Mouse (Mus musculus) intestine, embryonic 14.5 days (tissue): ENCODE results near the gene Mettl11b. TPM values are rescaled to one million over a fixed set of nuclear protein-coding genes. Genes with fewer than 3 reads are reported as not detected.
"Not testable (repeated sequence)": the region's sequence is repeated elsewhere in the genome, so short reads cannot be mapped to it uniquely, and the experiment has no call there.

Source experiments
- ATAC-seq: fragments of 200-750 bp; cut with Nextera tagmentation; replicated peaks from 2 replicates; pipeline ENCODE4 v1.8.0; 2017; ENCODE audit warnings: low read depth, moderate number of reproducible peaks, moderate TSS enrichment, moderate library complexity; ENCODE audit not compliant: low FRiP score, low TSS enrichment
- DNase-seq: peaks from one replicate; pipeline ENCODE4 v3.0.0-alpha.2; 2018; ENCODE audit warnings: low spot score
- H3K27ac ChIP-seq: fragments of 300-500 bp; sonication (generic); 2 replicates; pipeline ENCODE4 v1.5.1; 2014; ENCODE audit warnings: low read depth, mild to moderate bottlenecking, control low read depth
- H3K27me3 ChIP-seq: fragments of 300-500 bp; sonication (generic); replicated peaks from 2 replicates; pipeline ENCODE4 v1.6.1; 2014; ENCODE audit warnings: low read length, control low read depth; ENCODE audit not compliant: control insufficient read depth, insufficient read depth
- H3K36me3 ChIP-seq: fragments of 300-500 bp; sonication (generic); 2 replicates; pipeline ENCODE4 v1.6.1; 2014; ENCODE audit warnings: low read length, control low read depth; ENCODE audit not compliant: control insufficient read depth, insufficient read depth
- H3K4me1 ChIP-seq: fragments of 300-500 bp; sonication (generic); replicated peaks from 2 replicates; pipeline ENCODE4 v1.6.1; 2014; ENCODE audit warnings: low read length, control low read depth, mixed read lengths; ENCODE audit not compliant: control insufficient read depth, insufficient read depth
- H3K4me2 ChIP-seq: fragments of 300-500 bp; sonication (generic); 2 replicates; pipeline ENCODE4 v1.6.1; 2014; ENCODE audit warnings: low read length
- H3K4me3 ChIP-seq: fragments of 300-500 bp; sonication (generic); 2 replicates; pipeline ENCODE4 v1.5.1; 2014; ENCODE audit warnings: low read depth, low read length, control low read depth, mixed read lengths
- H3K9ac ChIP-seq: fragments of 300-500 bp; sonication (generic); 2 replicates; pipeline ENCODE4 v1.6.1; 2014; ENCODE audit warnings: mild to moderate bottlenecking, low read length
- H3K9me3 ChIP-seq: fragments of 300-500 bp; sonication (generic); 2 replicates; pipeline ENCODE4 v1.6.1; 2016; ENCODE audit warnings: low read length, control low read depth; ENCODE audit not compliant: control insufficient read depth
- WGBS: fragments of 180-500 bp; shearing (Covaris S2); extraction: QIAGEN DNeasy Blood & Tissue Kit; methylation state at CpG from one replicate; pipeline ENCODE4 v1.1.7; 2014; 5-methylcytosine and 5-hydroxymethylcytosine counted together
- polyA plus RNA-seq: library from polyadenylated mRNA; unstranded; fragments of >200 nt; fragmentation: Nextera tagmentation; extraction: Ambion mirVana; gene quantifications from 2 replicates; pipeline ENCODE4 v1.2.1, GENCODE M21; 2014

Gene Mettl11b
- not detected in 2 replicates for polyA plus RNA-seq

DNA sequence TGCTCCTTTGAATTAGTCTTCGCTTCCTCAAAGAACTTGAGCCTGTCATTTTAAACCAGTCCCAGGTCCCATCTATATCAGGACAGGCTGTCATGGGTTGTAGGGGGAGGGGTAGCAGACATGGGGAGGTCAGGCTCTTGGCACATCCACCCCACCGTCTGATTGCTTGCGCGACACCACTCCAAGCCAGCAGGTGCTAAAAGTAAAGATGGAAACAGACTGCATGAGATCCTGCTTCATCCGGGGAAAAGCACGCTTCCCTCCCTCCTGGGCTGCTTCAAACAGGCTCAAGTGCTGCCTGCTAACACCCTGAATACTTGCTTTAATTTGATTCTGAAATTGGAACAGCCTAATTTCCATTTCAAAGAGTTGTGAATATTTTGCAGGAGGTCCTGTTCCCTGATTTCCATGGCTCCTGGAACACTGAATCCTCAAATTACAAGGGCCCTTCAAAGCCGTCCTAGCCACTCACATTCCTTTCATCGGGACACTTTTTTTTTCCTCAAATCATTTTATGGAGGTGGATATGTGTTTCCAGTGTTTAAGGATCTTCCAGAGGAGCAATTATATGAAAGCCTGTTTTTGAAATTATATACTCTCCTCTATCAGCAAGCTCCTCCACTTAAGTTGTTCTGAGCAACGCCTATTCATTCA, at the start of gene Mettl11b:
Gene Mettl11b, minus strand, starts transcription at position 127 of the 654 bp plus-strand sequence.
- Histone ChIP-seq H3K4me3 (no peak within 1 kb of the TSS), H3K4me1 (no peaks in the 10 kb centered on the region), H3K27me3 (no peaks in the 10 kb centered on the region), H3K4me2 (no peak within 1 kb of the TSS), H3K36me3 (no peaks in the 10 kb centered on the region), H3K9ac (no peak within 1 kb of the TSS), H3K9me3 (no peaks in the 10 kb centered on the region), H3K27ac (no peak within 1 kb of the TSS)
- 64% methylated on average over 9 of the region's 9 CpGs for WGBS
- DNase-seq (no peak), ATAC-seq (no peak)

DNA sequence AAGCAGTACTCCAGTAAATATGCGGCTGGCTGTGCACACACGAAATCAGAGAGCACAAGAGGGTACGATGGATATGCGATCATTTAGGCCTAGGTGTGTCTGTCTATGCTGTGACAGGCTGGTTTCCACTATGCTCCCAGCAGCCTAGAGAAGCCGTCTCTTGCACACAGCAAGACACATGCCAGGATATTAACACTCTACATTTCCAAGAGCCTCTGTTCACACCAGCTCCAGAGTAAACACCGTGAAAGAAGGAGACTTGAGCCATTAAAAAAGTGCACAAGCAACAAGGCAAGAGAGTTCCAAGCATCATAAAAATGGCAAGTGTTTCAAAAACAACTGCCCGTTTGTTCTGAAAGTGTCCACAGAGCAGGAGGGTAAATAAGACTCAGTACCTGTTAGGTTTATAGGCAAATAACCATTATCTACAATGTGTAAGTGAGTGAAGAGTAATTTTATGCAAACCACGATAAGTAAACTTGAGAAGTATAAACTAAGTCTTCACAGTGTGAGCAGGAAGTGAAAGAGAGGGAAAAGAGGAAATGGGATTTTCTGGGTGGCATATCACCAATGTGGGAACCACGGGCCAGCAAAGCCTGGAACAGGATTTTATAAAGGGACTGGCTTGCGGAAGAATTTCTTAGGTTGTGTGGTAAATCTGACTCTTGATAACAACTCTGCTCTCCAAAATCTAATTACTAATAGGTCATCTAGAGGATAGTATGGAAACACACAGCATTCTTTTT, 32.6 kb upstream of the Mettl11b start:
- Histone ChIP-seq H3K27me3 (no peaks in the 10 kb centered on the region), H3K9ac (no peak overlapping the region), H3K4me3 (no peak overlapping the region), H3K9me3 (no peaks in the 10 kb centered on the region), H3K36me3 (no peaks in the 10 kb centered on the region), H3K27ac (no peak overlapping the region), H3K4me1 (no peaks in the 10 kb centered on the region), H3K4me2 (no peak overlapping the region)
- DNase-seq (no peak), ATAC-seq (no peak)
- WGBS, result 64% methylated on average over 10 of the region's 10 CpGs

DNA sequence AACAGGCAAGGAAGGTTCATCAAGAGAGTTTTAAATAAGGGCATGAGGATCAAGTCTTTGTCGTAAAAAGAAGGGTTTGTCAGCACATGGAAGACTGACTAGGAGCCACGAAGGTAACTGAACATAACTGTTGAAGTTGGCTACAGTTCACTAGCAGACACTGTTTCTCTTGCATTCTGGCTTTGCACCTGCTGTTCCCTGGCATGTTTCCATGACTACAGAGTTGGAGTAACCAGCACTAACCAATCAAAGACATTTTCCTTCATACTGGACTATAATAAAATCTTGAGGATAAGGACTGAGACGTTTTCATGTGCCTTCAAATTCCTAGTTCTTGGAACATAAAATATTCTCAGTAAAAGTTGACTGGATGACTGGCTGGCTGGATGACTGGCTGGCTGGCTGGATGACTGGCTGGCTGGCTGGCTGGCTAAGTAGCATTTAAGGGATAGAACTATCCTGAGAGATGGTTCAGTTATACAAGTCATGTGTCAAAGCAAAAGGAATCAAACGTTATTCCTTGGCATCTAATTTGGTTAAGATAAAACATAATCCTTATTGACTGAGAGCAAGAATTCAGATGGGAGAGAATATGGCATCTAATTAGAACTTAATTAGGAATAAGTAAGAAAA, 26.4 kb upstream of the Mettl11b start:
- no peaks in the 10 kb centered on the region for H3K9me3 ChIP-seq
- DNase-seq (no peak), ATAC-seq (no peak)
- H3K36me3 ChIP-seq, result no peaks in the 10 kb centered on the region
- WGBS, result 68% methylated on average over 4 of the region's 4 CpGs
- no peak overlapping the region for H3K27ac ChIP-seq
- no peak overlapping the region for H3K4me3 ChIP-seq
- no peaks in the 10 kb centered on the region for H3K27me3 ChIP-seq
- no peak overlapping the region for H3K9ac ChIP-seq
- H3K4me2 ChIP-seq, result no peak overlapping the region
- no peaks in the 10 kb centered on the region for H3K4me1 ChIP-seq

DNA sequence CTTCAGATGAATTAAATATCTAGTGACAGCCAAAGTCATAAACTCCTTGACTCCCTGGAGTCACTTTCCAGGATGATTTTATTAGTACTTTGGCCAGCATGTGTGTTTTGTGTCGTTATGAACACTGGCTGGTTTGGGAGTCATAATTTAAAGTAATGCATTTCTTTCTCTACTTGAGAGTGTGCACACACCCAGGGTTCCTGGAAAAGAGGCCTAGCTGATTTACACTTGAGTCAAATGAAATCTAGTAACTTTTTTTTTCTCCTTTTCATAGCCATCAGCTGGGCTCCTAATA, 12.2 kb upstream of the Mettl11b start:
- DNase-seq, result no peak
- no peaks in the 10 kb centered on the region for H3K9me3 ChIP-seq
- no peaks in the 10 kb centered on the region for H3K36me3 ChIP-seq
- no peak overlapping the region for H3K4me3 ChIP-seq
- WGBS, result 54% methylated on average over 1 of the region's 1 CpGs
- H3K27me3 ChIP-seq, result no peaks in the 10 kb centered on the region
- ATAC-seq, result no peak
- no peak overlapping the region for H3K27ac ChIP-seq
- no peaks in the 10 kb centered on the region for H3K4me1 ChIP-seq
- no peak overlapping the region for H3K9ac ChIP-seq
- no peak overlapping the region for H3K4me2 ChIP-seq

DNA sequence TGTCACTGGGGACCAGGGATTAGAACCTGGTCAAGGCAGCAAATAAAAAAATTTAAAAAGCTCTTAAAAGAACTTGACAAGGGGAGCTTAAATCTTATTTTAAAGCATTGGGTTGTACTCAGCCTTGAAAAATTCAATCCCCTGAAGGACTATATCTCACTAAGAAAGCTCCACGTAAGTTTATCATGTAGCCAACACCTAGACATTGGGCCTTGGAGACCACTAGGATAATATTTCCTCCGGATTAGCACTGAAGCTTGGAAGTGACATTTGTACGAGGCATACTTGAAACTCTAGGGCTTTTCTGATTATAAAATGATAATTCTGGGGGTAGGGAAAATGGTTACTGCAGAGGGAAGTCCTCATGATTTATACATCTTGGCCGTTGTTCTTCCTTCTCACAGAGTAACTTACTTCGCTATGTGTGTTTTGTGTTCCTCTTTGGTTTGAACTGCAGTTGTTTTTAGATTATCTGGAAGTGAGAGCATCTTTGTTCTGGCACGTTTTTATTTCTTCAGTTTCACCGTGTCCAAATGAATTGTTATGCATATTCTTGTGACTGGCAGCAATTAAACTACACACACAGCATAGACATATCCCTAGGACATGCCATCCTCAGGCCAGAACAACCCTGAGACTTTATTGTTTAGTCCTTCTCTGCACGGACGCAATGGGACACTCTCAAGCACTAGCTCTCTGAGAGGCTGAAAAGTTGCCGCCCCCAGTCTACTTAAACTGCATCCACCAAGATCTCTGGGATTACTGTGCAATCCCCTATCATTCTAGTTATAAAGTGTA, 11.6 kb upstream of the Mettl11b start:
- no peaks in the 10 kb centered on the region for H3K36me3 ChIP-seq
- DNase-seq (no peak), ATAC-seq (no peak)
- no peaks in the 10 kb centered on the region for H3K9me3 ChIP-seq
- H3K4me2 ChIP-seq, result no peak overlapping the region
- no peak overlapping the region for H3K27ac ChIP-seq
- H3K4me1 ChIP-seq, result no peaks in the 10 kb centered on the region
- H3K4me3 ChIP-seq, result no peak overlapping the region
- 81% methylated on average over 10 of the region's 10 CpGs for WGBS
- H3K9ac ChIP-seq, result no peak overlapping the region
- no peaks in the 10 kb centered on the region for H3K27me3 ChIP-seq

DNA sequence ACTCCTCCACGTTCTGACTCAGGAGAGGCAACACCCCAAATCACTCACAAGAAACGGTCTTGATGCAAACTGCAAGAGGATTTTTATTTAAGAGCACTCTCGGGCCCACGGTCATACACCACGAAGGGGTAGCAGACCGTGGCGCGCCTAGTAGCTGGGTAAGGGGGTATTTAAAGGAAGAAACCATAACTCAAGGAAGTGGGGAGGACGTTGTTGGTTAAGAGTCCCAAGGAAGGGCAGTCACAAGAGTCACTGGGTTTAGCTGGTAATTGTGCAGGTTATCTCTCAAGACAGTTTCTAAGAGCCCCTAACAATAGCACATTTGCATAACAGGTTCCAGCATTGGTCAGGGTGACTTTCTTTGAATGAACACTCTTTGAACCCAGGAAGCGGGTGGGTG, 6.1 kb upstream of the Mettl11b start:
- H3K4me1 ChIP-seq, ATAC-seq, H3K4me2 ChIP-seq, H3K36me3 ChIP-seq, H3K9ac ChIP-seq, H3K27ac ChIP-seq, H3K4me3 ChIP-seq, DNase-seq, H3K27me3 ChIP-seq, H3K9me3 ChIP-seq: not testable (repeated sequence)
- 92% methylated on average over 10 of the region's 10 CpGs for WGBS

DNA sequence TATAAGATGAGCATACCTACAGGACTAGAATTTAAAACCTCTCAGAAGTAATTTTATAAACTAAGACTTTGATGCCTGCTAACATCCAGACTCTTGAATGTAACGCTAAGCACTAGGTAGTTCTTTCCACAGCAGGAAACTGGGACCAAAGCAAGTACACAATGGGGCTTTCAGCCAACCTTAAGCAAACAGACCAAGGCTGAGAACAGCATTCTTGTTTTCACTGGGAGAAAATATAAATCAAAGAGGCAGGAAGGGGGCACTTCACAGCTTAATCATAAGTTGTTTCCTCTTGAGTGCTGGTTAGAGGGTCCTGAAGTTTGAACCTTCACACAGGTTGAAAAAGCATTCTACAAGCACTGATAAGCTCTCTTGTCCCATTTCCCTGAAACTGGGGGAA, 1.1 kb downstream of the Mettl11b start:
- Histone ChIP-seq H3K9me3 (no peaks in the 10 kb centered on the region), H3K4me2 (no peak overlapping the region), H3K27me3 (no peaks in the 10 kb centered on the region), H3K4me3 (no peak overlapping the region), H3K36me3 (no peaks in the 10 kb centered on the region), H3K27ac (no peak overlapping the region), H3K4me1 (no peaks in the 10 kb centered on the region), H3K9ac (no peak overlapping the region)
- ATAC-seq (no peak), DNase-seq (no peak)
- 32% methylated on average over 1 of the region's 1 CpGs for WGBS

DNA sequence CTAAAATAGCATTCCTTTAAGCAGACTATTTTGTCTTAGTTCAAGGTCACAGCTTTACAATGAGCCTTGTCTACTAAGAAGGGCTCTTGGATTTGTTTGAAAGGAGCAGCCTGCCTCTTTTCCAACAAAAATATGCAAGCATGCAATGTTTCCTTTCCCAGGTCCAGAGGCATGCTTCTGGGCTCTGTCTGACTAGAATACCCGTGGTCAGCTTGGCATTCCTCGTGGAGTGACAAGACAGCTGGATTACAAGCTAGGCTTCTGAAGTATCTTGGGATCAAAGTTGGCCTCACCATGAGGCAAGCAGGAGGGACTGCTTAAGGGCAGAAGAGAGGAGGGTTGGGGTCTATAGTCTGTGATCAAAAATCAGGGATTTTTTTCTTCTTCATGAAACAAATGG, 16.4 kb downstream of the Mettl11b start:
- ATAC-seq (no peak), DNase-seq (no peak)
- H3K27ac ChIP-seq, result no peak overlapping the region
- no peaks in the 10 kb centered on the region for H3K4me1 ChIP-seq
- no peak overlapping the region for H3K9ac ChIP-seq
- H3K9me3 ChIP-seq, result no peaks in the 10 kb centered on the region
- H3K27me3 ChIP-seq, result no peaks in the 10 kb centered on the region
- 34% methylated on average over 2 of the region's 2 CpGs for WGBS
- H3K4me3 ChIP-seq, result no peak overlapping the region
- no peaks in the 10 kb centered on the region for H3K36me3 ChIP-seq
- no peak overlapping the region for H3K4me2 ChIP-seq
